Mouse (Mus musculus) hindbrain, embryonic 10.5 days (tissue): Measurements from ENCODE around the gene Lrrc74a. TPM values are rescaled to one million over a fixed set of nuclear protein-coding genes. Genes with fewer than 3 reads are reported as not detected.

Source experiments
- DNase-seq: peaks from one replicate; pipeline ENCODE4 v3.0.0-alpha.2; 2017; ENCODE audit warnings: low spot score
- H3K27ac ChIP-seq: fragments of 300-500 bp; sonication (generic); 2 replicates; pipeline ENCODE4 v1.5.1; 2016; ENCODE audit warnings: mild to moderate bottlenecking, moderate library complexity
- H3K27me3 ChIP-seq: fragments of 300-500 bp; sonication (generic); 2 replicates; pipeline ENCODE4 v1.6.1; 2016; ENCODE audit warnings: mild to moderate bottlenecking; ENCODE audit not compliant: poor library complexity, insufficient read depth, severe bottlenecking
- H3K36me3 ChIP-seq: fragments of 300-500 bp; sonication (generic); 2 replicates; pipeline ENCODE4 v1.6.1; 2016; ENCODE audit warnings: mild to moderate bottlenecking, moderate library complexity
- H3K4me1 ChIP-seq: fragments of 300-500 bp; sonication (generic); replicated peaks from 2 replicates; pipeline ENCODE4 v1.6.1; 2016; ENCODE audit warnings: mild to moderate bottlenecking
- H3K4me3 ChIP-seq: fragments of 300-500 bp; sonication (generic); 2 replicates; pipeline ENCODE4 v1.5.1; 2016; ENCODE audit warnings: mild to moderate bottlenecking, moderate library complexity
- H3K9me3 ChIP-seq: fragments of 300-500 bp; sonication (generic); 2 replicates; pipeline ENCODE4 v1.6.1; 2016; ENCODE audit warnings: mild to moderate bottlenecking, moderate library complexity
- WGBS: fragments of 180-500 bp; shearing (Covaris S2); methylation state at CpG from one replicate; pipeline ENCODE4 v1.1.7; 2016; 5-methylcytosine and 5-hydroxymethylcytosine counted together
- polyA plus RNA-seq: library from polyadenylated mRNA; unstranded; fragments of >200 nt; fragmentation: Nextera tagmentation; extraction: Ambion mirVana; gene quantifications from 2 replicates; pipeline ENCODE4 v1.2.1, GENCODE M21; 2016

The Lrrc74a gene
- polyA plus RNA-seq, 1 experiment from 2014 or later, result not detected

GRCm38 (mm10) chr12:86804308-86804700 is 70.1 kb downstream of the Lrrc74a start:
- Histone ChIP-seq H3K4me3 (no peak overlapping the region), H3K27ac (peak overlapping the region; percentile 87), H3K4me1 (peaks cover 96% of the 10 kb centered on the region), H3K36me3 (no peaks in the 10 kb centered on the region), H3K27me3 (peaks cover 52% of the 10 kb centered on the region), H3K9me3 (no peaks in the 10 kb centered on the region)
- WGBS, result 39% methylated on average over 4 of the region's 4 CpGs
- no peak for DNase-seq

- DNase-seq, result no peak
- Histone ChIP-seq H3K36me3 (no peaks in the 10 kb centered on the region), H3K9me3 (no peaks in the 10 kb centered on the region), H3K4me3 (no peak overlapping the region), H3K4me1 (peaks cover 96% of the 10 kb centered on the region), H3K27ac (peak overlapping the region; percentile 87; the same call in 1 of the 2 replicates), H3K27me3 (peaks cover 53% of the 10 kb centered on the region)
- WGBS, result 54% methylated on average over 2 of the region's 2 CpGs
These were observed 70.7 kb downstream of the Lrrc74a start for GRCm38 (mm10) chr12:86804857-86805256.

GRCm38 (mm10) chr12:86805315-86805714 is 71.1 kb downstream of the Lrrc74a start:
- peaks cover 53% of the 10 kb centered on the region for H3K27me3 ChIP-seq
- no peaks in the 10 kb centered on the region for H3K36me3 ChIP-seq
- no peaks in the 10 kb centered on the region for H3K9me3 ChIP-seq
- no peak for DNase-seq
- 64% methylated on average over 4 of the region's 4 CpGs for WGBS
- H3K27ac ChIP-seq, result peak overlapping the region; percentile 88
- H3K4me3 ChIP-seq, result no peak overlapping the region
- peaks cover 96% of the 10 kb centered on the region for H3K4me1 ChIP-seq

DNA sequence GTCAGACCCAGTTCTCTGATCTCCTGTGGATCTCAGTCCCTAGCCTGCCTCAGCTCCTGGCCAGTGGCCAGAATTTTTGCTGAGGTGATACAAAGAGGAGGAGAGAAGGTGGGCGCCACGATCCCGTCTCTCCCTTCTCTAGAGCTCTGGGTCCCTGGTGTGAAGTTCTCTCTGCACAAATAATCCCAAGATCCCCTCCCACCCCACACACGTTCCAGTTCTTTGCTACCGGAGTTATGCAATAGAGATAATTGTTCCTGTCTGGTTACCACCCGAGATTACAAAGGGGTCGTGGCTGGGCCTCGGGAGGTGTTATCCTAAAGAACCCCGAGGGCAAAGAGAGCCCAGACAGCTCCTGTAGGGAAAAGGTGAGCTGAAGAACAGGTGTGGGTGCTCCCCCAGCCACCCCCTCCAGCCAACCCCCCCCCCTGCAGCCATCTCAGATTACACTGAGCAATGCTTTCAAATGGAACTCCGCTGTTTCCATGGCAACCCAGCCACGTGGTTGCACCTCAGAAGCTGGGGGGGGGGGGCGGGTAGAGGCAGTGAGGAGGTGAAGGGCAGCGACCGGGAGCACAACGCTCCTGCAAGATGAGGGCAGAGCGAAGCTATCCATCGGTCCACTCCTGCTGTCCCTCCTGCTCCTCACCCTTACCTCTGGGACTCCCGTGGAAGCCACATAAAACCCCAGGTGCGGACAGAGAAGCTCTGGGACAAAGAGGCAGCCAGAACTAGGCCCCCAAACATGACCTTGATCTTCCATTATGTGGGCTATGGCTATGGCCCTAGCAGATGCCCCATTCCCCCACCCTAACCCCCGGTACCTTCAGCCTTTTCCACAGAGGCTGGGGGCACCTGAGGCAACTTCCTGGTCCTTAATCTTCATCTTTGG is 72.1 kb downstream of the Lrrc74a start:
- peaks cover 53% of the 10 kb centered on the region for H3K27me3 ChIP-seq
- H3K4me1 ChIP-seq, result peaks cover 95% of the 10 kb centered on the region
- H3K4me3 ChIP-seq, result peak overlapping the region; percentile 38
- WGBS, result 3% methylated on average over 20 of the region's 20 CpGs
- no peaks in the 10 kb centered on the region for H3K9me3 ChIP-seq
- H3K36me3 ChIP-seq, result no peaks in the 10 kb centered on the region
- H3K27ac ChIP-seq, result peak overlapping the region; percentile 88
- peak; percentile 73 for DNase-seq

- peak overlapping the region; percentile 38 for H3K4me3 ChIP-seq
- peaks cover 95% of the 10 kb centered on the region for H3K4me1 ChIP-seq
- 17% methylated on average over 5 of the region's 5 CpGs for WGBS
- peaks cover 56% of the 10 kb centered on the region for H3K27me3 ChIP-seq
- DNase-seq, result peak; percentile 72
- H3K9me3 ChIP-seq, result no peaks in the 10 kb centered on the region
- no peaks in the 10 kb centered on the region for H3K36me3 ChIP-seq
- peak overlapping the region; percentile 88 for H3K27ac ChIP-seq
These were observed 73.0 kb downstream of the Lrrc74a start for GRCm38 (mm10) chr12:86806923-86807794.

GRCm38 (mm10) chr12:86807795-86808128 is 73.6 kb downstream of the Lrrc74a start:
- Histone ChIP-seq H3K4me1 (peaks cover 95% of the 10 kb centered on the region), H3K4me3 (peak overlapping the region; percentile 9; the same call in 1 of the 2 replicates)

GRCm38 (mm10) chr12:86808856-86809255 is 74.7 kb downstream of the Lrrc74a start:
- no peak for DNase-seq
- Histone ChIP-seq H3K4me1 (peaks cover 85% of the 10 kb centered on the region), H3K9me3 (no peaks in the 10 kb centered on the region), H3K27ac (peak overlapping the region; percentile 88), H3K4me3 (no peak overlapping the region), H3K27me3 (peaks cover 44% of the 10 kb centered on the region), H3K36me3 (no peaks in the 10 kb centered on the region)
- WGBS, result 72% methylated on average over 4 of the region's 4 CpGs

More at GRCm38 (mm10) chr12:86807795-86808128, 73.6 kb downstream of the Lrrc74a start:
- no peak for DNase-seq
- 38% methylated on average over 4 of the region's 4 CpGs for WGBS
- H3K9me3 ChIP-seq, result no peaks in the 10 kb centered on the region
- H3K27ac ChIP-seq, result peak overlapping the region; percentile 88
- H3K27me3 ChIP-seq, result peaks cover 53% of the 10 kb centered on the region
- H3K36me3 ChIP-seq, result no peaks in the 10 kb centered on the region

DNA sequence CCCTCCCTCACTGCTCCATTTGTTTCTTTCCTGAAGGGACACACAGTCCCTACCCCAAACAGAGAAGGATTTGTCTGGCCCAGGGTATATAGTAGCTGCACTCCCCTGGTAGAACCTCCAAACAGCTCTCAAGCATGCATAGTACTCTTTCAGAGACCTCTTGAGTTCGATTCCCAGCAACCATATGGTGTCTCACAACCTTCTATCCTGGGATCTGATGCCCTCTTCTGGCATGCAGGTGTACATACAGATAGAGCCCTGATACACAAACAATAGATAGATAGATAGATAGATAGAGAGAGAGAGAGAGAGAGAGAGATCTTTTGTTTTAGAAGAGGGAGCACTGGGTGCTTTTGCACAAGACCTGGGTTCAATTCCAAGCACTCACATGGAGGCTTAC is 75.9 kb downstream of the Lrrc74a start:
- H3K4me1 ChIP-seq, result peaks cover 81% of the 10 kb centered on the region
- 87% methylated on average over 1 of the region's 1 CpGs for WGBS
- peak overlapping the region; percentile 88; the same call in 1 of the 2 replicates for H3K27ac ChIP-seq

DNA sequence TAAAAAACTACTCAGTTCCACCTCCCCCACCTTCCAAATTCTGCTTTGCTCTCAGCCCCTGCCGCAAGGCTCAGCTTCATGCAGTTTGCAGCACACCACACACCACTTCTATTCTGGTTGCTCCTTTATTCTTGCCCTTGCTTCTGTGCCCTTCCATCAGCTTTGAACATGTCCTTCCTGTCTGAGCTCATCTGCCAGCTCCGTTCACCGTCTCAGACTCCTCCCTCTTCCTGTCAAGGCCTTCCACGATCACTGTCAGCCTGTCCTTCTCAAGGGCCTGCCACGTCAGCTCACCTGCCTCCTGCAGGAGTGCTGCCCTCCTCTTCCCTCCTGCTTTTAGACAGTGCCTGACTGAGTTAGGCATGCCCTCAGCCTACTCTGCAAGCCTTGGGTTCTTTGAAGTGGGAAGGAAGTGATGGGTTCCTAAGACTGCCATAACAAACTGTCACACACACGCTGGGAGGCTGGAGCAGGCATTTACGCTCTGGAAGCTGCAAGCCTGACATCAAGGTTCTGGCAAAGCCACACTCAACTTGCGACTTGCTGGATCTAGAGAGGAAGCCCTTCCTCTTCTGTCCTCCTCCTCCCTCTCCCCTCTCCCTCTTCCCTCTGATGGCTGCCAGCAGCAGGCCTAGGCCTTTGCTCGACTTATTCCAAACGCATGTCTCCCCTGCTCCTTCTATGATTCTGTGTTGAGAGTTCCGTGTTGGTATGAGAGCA is 76.7 kb downstream of the Lrrc74a start:
- H3K9me3 ChIP-seq, result no peaks in the 10 kb centered on the region
- peaks cover 84% of the 10 kb centered on the region for H3K4me1 ChIP-seq
- DNase-seq, result no peak
- peaks cover 33% of the 10 kb centered on the region for H3K27me3 ChIP-seq
- peak overlapping the region; percentile 88 for H3K27ac ChIP-seq
- no peak overlapping the region for H3K4me3 ChIP-seq
- WGBS, result 66% methylated on average over 11 of the region's 11 CpGs
- H3K36me3 ChIP-seq, result no peaks in the 10 kb centered on the region

More for the DNA sequence above, 75.9 kb downstream of the Lrrc74a start:
- DNase-seq, result no peak
- H3K36me3 ChIP-seq, result no peaks in the 10 kb centered on the region
- peaks cover 38% of the 10 kb centered on the region for H3K27me3 ChIP-seq
- no peaks in the 10 kb centered on the region for H3K9me3 ChIP-seq
- H3K4me3 ChIP-seq, result no peak overlapping the region

- DNase-seq, result no peak
- H3K27ac ChIP-seq, result peak overlapping the region; percentile 88
- WGBS, result 79% methylated on average over 3 of the region's 3 CpGs
- peaks cover 28% of the 10 kb centered on the region for H3K27me3 ChIP-seq
- no peaks in the 10 kb centered on the region for H3K9me3 ChIP-seq
- H3K4me1 ChIP-seq, result peaks cover 84% of the 10 kb centered on the region
- H3K4me3 ChIP-seq, result no peak overlapping the region
- H3K36me3 ChIP-seq, result no peaks in the 10 kb centered on the region
These were observed 78.6 kb downstream of the Lrrc74a start for GRCm38 (mm10) chr12:86812782-86813181.
